Mouse (Mus musculus) right cerebral cortex, postnatal 4 days (tissue): ENCODE data around the gene Taf4.

ENCODE experiments used
- DNase-seq: peaks from one replicate; pipeline ENCODE4 v3.0.0-alpha.2; 2022

Gene Taf4

DNA sequence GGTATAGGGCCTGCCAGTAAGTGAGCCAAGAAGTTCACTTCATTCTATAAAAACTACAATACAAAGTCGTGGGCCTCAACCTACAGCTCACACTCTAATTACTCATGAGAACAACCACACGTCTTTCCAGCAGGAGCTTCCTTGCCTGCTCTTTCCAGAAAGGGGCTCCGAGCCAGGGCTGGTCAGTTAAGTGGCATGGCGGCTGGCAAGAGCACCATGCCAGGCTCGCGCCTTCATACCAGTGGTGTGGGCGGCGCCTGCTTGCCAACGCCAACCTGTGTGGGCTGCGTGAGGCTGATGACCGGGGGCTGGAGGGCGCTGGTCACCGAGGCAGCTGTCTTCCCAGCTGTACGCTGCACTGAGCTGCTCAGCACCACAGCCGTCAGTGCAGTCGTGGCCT is 44.7 kb downstream of the Taf4 start:
- no peak for DNase-seq

DNA sequence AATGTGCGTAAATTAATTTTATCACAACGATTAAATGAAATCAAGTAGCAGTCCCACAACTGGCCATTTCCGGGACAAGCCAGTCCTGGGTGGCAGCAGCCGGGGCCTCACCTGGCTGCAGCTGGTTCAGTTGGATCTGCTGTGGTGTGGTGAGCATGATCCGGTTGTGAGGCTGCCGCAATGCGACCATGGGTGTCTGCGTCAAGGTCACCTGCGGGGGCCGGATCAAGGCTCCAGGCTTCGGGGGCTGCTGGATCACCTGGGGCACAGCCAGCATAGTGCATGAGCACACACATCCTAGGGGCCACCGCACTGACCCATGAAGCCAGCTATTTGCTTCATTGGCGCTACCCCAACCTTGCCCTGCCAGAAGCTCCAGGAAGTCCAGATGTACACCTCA is 47.3 kb downstream of the Taf4 start:
- no peak for DNase-seq

DNA sequence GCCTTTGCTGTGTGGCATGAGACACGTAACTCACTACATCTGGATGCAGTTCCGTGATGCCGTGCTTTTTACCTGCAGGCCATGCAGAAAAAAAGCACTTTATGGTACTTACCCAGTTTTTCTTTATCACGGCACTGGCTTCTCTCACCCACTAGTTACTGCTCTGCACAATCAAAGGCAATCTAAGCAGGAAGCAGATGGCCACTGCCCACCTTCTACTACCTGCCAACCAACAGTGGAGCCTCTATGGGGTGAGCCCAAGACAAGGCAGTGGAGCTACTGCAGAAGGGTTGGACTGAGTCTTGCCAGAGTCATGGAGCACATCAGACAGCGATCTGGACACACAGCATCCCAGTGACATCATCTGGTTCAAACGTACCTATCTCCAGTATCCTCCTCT is 52.4 kb downstream of the Taf4 start:
- no peak for DNase-seq

DNA sequence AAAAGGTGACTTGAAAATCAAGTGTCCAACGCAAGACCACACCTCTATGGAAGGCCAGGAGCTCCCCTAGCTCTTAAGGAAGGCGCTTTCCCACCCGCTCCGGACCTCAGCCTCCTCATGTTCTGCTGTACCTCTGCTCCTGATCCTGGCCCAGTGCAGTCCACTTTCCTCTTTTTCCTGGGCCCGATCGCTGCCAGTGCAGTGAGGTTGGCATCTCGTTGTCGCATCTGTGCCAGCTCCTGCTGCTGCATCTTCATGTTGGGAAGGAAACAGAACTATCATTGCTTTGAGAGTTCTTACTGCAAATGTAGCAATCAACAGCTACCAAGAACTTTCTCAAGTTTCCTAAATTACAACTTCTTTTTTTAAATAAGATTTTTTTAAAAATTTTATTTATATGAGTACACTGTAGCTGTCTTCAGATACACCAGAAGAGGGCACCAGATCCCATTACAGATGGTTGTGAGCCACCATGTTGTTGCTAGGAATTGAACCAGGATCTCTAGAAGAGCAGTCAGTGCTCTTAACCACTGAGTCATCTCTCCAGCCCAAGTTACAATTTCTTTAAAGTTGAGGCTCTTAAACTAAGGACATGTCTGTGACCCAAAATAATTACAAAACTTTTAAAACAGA is 55.3 kb downstream of the Taf4 start:
- DNase-seq: no peak

DNA sequence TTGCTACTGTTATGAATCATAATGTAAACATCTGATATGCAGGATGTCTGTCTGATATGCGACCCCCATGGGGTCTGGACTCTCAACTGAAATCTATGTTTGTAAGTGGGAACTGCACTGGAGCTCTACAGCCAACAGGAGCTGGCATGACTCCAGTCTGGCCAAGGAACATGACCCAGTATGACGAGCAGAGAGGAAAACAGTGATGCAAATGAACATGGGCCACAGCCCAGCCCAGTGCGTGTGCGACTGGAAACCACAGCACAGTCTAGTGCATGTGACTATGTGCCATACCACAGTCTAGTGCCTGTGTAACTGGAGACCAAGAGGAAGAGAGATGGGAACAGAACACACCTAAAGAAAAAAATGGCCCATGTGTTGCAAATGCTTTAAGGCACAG is 56.4 kb downstream of the Taf4 start:
- DNase-seq: no peak

DNA sequence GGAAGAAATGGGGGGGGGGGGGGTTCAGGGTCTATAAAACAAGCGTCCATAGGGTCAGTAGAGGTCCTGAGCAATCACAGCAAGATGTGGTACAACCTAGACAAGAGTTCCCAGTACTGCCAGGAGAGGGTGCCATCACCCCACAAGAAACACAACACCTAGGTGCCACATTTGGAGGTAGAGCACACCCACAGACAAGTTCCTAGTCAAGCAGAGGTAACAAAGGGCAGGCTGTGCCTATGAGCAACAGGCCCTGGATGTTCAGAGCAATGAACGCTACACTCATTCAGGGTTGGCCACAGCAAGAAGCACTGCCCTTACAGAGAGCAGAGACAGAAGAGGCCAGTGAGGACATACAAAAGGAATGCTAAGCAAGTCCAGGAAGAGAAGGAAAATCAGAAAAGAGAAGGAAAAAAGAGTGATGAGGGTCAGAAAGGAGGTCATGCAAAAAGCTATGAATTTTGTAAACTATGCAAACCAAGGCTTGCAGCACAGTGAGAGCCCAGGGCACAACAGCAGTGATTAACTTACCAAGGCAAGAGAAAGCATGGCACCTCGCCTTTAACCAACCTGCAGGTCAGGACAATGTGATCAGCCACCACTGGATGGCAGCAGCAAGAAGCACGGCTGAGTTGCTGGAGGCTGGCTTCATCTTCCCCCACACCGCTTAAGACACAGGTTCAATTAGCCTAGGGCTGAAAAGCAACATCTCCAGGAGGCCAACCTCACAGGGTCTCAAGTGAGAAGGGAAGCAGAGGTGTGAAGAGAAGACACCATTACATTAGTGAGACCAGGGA is 59.4 kb downstream of the Taf4 start:
- peak; percentile 63 for DNase-seq

DNA sequence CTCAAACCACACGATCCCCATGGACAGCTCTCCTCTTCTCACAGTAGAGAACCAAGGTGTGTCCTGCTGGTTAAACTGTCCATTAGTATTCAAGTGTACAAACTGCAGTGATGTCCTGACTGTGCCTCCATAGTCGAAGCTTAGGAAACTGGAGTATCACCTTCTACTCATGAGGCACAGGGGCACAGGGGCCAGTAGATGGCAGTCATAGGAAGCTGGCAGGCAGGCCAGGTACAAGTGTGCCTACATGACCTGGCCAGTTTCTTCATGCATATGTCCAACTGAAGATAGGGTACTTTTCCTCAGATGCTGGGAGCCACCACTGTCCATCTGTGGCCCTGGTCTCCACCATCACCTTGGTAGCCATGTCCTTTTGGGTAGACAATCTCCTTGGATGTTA is 62.2 kb downstream of the Taf4 start:
- no peak for DNase-seq

DNA sequence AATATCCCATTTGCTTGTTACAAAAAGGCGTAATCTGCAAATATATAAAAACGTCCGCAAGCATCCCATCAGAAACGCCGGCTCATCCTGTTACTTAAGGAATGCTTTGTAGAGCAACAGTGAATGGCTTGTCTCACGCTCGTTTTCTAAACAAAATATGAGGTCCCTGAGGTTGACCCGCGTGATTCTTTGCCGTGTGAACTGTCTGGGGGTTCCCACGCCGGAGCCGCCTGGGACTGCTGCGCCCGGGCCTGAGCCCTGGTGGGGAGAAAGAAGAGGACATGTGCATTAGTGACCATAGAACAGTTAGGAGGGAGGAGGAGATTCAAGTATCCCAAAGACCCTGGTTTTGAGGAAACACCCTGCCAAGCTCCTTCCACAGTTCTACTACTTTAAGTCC is 63.1 kb downstream of the Taf4 start:
- DNase-seq: no peak

DNA sequence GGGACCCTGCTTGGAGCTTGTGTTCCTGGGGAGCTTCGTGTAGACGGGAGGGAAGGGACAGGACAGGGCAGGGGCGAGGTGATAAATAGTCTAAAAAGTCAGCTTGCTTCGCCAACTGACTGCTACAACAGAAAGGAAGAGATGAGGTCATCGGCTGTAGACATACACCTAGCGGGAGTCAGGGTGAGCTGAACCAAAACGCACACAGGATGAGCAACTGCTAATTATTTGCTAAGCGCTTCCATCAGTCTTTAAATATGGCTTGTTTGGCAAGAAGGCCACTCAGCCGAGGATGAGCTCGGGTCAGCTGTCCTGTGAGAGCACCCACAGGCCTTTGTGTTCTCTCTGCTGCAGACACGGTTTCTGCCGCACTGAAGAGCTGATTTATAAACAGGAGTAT is 63.5 kb downstream of the Taf4 start:
- no peak for DNase-seq

DNA sequence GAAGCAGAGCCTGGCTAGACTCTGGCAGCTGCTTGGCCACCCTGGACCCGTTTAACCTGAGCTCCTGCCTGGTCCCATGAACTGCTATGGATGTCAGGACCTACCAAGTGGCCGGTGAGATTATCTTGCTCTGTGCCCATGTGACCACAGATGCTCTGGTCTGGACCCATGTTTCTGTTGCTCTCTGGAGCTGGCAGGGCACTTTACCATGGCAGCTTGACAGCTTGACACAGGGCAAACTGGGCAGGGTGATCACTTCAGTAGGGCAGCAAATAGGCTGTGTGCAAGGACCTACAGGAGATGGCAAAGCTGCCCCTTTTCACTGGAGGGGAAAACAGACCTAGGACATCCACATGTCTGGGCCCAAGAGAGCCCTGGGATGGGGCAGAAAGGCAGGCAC is 79.5 kb downstream of the Taf4 start:
- no peak for DNase-seq

DNA sequence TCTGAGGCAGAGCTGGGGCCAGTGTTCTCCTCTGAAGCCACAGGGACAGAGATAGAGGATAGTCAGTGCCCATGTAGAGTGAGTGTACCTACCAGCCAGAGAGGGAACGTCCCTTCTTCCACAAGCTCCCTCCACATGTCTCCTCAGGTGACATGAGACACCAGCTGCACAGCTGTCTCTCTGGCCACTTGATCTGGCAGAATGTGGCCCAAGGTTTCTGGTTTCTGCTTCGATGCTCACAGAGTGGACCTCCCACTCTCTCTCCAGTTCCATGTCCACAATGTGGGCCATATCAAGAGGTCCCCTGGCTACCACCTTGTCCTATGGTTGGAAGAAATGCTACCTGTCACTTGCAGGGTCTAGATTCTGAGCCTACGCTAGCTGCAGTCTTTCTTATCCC is 85.4 kb downstream of the Taf4 start:
- DNase-seq: no peak

DNA sequence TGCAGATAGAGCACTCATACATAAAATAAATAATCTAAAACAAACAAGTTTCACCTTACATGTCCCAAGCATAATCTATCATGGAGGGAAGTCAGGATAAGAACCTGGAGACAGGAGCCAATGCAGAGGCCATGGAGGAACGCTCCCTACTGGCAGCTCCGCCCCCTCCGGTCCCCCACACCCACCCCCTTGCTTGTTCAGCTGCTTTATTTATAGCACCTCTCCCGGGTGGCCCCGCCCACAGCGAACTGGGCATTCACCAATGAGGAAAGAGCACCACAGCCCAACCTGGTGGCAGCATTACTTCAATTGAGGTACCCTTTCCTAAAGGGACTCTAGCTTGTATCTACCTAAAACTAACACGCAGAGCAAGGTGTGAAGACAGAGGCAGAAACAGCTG is 91.9 kb downstream of the Taf4 start:
- no peak for DNase-seq

DNA sequence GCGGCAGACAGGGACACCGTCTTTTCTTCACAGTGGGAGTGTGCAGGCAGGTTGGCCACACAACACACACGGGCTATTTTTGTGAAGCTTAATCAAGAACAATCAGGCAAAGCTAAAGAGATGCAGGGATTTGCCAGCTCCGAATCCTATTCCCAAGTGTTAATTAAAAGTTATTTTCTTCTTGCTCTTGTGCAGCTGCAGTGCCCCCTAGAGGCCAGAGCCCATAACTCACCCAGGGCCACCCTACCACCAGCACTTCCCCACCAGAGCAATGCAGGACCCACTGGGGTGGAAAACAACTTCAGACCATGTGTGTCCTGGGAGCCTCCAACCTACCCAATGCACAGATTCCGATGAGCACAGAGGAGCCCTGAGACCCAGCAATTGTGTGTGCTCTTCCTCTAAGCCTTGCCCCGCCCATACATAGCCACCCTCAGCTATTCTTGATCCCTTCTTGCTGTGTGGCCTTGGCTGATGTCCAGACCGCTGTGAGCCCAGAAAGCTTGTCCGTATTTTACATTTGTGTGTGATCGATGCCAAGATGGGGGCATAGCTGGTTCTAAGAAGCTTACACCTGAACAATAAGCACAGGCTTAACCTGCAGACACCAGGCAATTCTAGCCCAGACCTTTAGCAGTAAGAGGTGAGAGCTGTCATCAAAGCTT is 98.8 kb downstream of the Taf4 start:
- DNase-seq: peak; percentile 70

DNA sequence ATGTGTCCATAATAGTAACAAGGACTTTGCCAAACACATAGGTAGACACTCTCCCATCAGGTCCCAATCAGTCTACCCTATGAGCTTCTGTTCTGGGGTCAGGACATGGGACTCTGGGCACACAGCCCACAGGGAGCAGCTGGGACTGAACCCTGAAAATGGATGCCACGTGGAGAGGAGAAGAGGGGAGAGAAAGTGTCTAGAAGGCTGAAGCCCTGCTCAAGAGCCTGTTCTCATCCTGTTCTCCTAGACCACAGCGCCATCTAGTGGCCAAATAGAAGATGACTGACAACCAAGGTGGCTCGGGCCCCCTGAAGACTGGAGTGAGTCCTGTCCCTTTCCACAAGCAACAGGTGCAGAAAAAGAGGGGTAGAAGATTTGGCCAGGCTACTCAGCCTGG is 101.3 kb downstream of the Taf4 start:
- peak; percentile 78 for DNase-seq

DNA sequence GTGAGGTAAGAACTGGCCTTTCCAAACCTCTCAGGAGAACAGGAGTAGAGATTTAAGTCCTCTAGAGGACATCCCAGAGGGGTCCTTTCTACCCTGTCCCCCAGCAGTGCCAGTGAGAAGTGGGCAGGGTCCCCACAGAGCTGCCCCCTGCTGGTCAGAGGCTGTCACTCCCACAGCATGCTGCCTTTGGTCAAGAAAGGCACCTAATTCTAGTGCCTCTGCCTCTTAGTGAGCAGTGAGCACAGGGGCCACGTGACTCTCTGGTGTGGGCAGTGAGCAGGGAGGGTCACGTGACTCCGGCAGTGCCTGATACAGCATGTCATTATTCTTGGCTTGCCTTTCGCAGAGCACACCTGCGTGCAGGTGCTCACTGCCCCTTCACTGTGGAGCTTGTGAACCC is 103.1 kb downstream of the Taf4 start:
- peak; percentile 41 for DNase-seq

DNA sequence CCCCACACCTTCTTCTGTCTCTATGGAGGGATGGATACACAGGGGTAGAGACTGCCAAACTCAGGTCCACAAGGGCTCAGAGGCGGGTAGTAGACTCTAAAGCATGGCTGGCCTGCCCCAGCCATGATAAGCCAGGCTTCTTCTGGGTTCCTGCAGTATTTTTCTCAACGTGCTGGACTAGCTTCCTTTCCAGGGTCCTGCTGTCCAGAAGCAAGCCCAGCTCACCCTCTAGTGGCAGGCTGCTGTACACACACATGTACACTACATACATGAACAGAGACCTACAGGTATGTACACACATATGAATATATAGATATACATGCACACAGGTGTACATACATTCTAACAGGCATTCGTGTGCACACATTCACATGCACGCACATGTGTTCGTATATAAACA is 103.7 kb downstream of the Taf4 start:
- DNase-seq: peak; percentile 54

DNA sequence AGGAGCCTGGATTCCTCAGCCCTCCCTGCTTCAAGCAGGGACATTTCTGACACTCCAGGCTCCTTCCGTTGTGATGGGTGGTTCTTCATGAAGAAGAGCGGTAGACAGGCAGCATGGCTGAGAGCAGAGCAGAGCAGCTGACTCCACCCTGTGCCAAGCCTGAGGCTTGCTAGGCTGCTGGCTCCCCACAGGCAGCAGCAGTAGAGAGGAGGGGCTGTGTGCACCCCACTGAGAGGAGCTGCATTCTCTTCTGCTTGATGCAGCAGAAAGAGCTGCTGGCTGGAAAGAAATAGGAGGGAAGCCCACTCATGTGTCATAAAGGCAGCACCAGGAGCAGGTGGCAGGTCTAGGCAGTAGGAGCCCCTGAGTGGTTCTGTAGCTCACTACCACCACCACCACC is 106.6 kb downstream of the Taf4 start:
- peak; percentile 42 for DNase-seq

DNA sequence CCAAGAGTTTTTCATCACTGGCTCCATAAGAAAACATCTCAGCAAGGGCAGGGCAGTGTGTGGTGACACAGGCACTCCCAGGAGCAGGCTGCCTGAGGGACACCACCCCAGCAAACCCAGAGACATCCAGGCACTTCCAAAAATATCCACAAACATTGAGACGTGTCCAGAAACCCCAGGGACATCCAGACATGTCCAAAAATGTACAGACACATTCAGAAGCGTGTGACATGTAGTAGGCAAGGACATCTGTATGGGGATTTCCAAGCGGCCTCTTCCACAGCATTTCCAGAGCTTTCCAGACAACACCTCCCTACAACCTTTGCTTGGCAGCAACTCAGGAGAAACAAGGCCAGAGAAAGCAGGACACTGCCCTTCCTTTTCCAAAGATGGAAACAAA is 108.8 kb downstream of the Taf4 start:
- DNase-seq: no peak

DNA sequence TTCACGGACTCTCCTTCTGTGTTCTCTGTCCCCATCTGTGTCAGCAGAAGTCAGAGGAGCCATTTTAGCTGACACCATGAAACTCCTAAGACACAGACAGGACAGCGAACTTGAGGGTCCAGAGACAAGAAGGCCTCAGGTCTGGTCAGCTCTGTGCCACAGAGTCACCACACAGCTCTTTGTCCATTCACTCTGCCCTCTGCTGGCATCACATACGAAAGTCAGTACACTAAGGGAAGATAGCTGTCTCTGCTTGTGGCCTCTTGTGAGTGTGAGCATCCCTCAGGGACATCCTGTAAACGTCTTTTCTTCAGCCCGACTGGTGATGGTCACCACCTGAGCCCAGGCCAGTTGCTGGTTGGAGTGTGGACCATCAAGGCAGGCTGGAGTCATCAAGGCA is 111.3 kb downstream of the Taf4 start:
- no peak for DNase-seq

DNA sequence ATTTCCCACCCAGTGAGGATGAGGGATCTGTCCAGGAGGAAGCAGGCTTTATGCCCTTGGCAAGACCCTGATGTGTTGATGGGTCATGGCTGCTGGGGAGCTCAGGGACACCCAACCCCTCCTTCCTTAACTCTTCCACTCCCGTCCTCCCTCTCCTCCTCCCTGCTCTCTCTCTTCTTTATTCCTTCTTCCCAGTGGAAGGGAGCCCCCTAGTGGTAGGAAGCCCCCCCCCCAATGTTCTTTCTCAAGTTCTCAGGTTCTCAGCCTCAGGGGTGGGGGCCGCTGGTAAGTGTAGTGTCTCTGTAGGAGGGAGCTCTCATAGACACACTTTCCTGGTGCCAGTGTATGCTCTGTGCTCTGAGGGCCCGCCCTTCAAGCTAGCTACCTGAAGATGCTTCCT is 113.2 kb downstream of the Taf4 start:
- peak; percentile 52 for DNase-seq

DNA sequence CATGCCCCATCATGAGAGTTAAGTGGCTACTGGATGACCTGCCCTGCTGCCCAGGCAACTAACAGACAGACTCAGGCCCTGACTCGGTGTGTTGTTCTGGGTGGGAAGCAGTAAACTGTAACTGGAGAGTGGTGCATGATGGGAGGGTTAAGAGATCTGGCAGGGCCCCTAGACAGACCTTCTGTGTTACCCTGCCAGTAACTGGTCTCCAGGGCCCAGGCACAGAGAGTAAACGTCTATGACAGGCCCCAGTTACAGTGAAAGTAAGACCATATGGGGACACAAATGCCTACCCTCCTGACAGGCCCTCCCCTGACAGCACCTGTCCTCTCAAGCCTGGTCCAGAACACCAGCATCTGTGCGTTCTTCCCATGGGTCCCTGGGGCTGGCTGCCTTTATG is 113.8 kb downstream of the Taf4 start:
- no peak for DNase-seq
